In the genomic region with DNA sequence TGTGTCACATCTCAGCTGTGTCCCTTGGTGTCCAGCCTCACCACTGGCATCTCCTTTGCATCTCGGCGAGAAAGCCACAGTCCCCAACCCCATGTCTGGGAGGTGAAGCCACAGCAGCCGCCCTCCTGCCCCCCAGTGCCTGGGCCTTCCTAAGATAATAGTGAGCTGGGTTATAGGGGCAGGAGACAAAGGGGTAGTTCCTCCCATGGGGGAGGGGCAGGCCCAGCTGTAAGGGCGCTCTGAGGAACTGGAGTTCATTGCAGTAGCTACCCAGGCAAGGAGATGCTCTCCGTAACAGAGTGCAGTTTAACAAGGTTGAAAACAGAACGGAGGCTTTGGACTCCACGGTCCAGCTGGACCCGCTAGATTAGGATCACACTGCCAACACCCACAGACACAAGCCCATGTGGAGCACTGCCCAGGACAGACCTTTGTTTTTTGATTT, we compare ENCODE assay signal across 16 mouse cellular contexts.
DNase-seq lines count a peak whose midpoint lies in the region; ATAC-seq lines count a peak whose summit lies in the region.
"Had no signal": no experiment of that assay in that cellular context is flagged by ENCODE, and none has a peak within 500 bp of the region (broad histone marks: within the 10 kb centered on the region; RNA-seq: fewer than 3 reads in every experiment).

No protein-coding gene starts in this region.

- H3K4me1 ChIP-seq in kidney, embryonic 14.5 days (ENCODE audit: control insufficient read depth, insufficient read depth, low read length): peaks cover 14% of the 10 kb centered on the region; the same call in 1 of the 2 replicates
- peaks cover 32% of the 10 kb centered on the region for H3K4me1 ChIP-seq in kidney, embryonic 15.5 days
- peaks cover 38% of the 10 kb centered on the region for H3K4me1 ChIP-seq in hindbrain, embryonic 10.5 days (replicated peaks)
- peaks cover 19% of the 10 kb centered on the region for H3K4me1 ChIP-seq in midbrain, embryonic 12.5 days

- intact Hi-C loops in heart, postnatal 10 days (cut with DNase I): no loop called here

- H3K9ac ChIP-seq in kidney, embryonic 14.5 days (ENCODE audit: low read depth, low read length): no peak overlapping the region
- H3K9ac ChIP-seq in kidney, embryonic 15.5 days: no peak overlapping the region
- no peak overlapping the region for H3K9ac ChIP-seq in midbrain, embryonic 12.5 days (replicated peaks)
- H3K9ac ChIP-seq: stomach, embryonic 15.5 days had no signal

- H3K4me2 ChIP-seq in kidney, embryonic 14.5 days (replicated peaks; ENCODE audit: low read depth, low read length): no peak overlapping the region
- H3K4me2 ChIP-seq in kidney, embryonic 15.5 days: no peak overlapping the region
- H3K4me2 ChIP-seq in midbrain, embryonic 12.5 days (replicated peaks): peak overlapping the region; percentile 26; the same call in 1 of the 2 replicates
- H3K4me2 ChIP-seq: stomach, embryonic 15.5 days had no signal

- peak; percentile 65 for ATAC-seq in kidney, embryonic 14.5 days (ENCODE audit: low FRiP score, low TSS enrichment)
- ATAC-seq in kidney, embryonic 15.5 days (replicated peaks; ENCODE audit: low FRiP score): no peak
- peak; percentile 38; the same call in 1 of the 2 replicates for ATAC-seq in midbrain, embryonic 12.5 days (ENCODE audit: low FRiP score, low read depth)
- ATAC-seq in monocyte, adult 5-6 weeks (replicated peaks; ENCODE audit: insufficient number of reproducible peaks, low FRiP score, low TSS enrichment, poor library complexity, severe bottlenecking): no peak
- ATAC-seq: Patski had no signal

- WGBS in kidney, embryonic 14.5 days: 7% methylated on average over 8 of the region's 8 CpGs
- WGBS in kidney, embryonic 15.5 days: 11% methylated on average over 8 of the region's 8 CpGs
- 9% methylated on average over 8 of the region's 8 CpGs for whole genome bisulfite sequencing in hindbrain, embryonic 10.5 days
- 8% methylated on average over 8 of the region's 8 CpGs for WGBS in midbrain, embryonic 12.5 days

- H3K27ac ChIP-seq in kidney, embryonic 14.5 days (ENCODE audit: low read depth, low read length): no peak overlapping the region; the same call in 1 of the 2 replicates
- H3K27ac ChIP-seq in kidney, embryonic 15.5 days: no peak overlapping the region
- H3K27ac ChIP-seq in hindbrain, embryonic 10.5 days: peak overlapping the region; percentile 90
- H3K27ac ChIP-seq in midbrain, embryonic 12.5 days (replicated peaks): peak overlapping the region; percentile 65
- H3K27ac ChIP-seq: left cerebral cortex, adult 2 months; stomach, embryonic 15.5 days had no signal

- H3K9me3 ChIP-seq in kidney, embryonic 14.5 days (ENCODE audit: control insufficient read depth, low read length): no peaks in the 10 kb centered on the region
- 0 out of 2 replicates have a peak, but pooled peaks cover 3% of the 10 kb centered on the region for H3K9me3 ChIP-seq in kidney, embryonic 15.5 days (replicated peaks)
- H3K9me3 ChIP-seq in hindbrain, embryonic 10.5 days: peaks cover 6% of the 10 kb centered on the region
- peaks cover 2% of the 10 kb centered on the region; the same call in 1 of the 2 replicates for H3K9me3 ChIP-seq in midbrain, embryonic 12.5 days
- H3K9me3 ChIP-seq: stomach, embryonic 15.5 days had no signal

- no peaks in the 10 kb centered on the region for H3K36me3 ChIP-seq in kidney, embryonic 14.5 days (ENCODE audit: control insufficient read depth, insufficient read depth, low read length)
- H3K36me3 ChIP-seq in kidney, embryonic 15.5 days: no peaks in the 10 kb centered on the region
- no peaks in the 10 kb centered on the region for H3K36me3 ChIP-seq in hindbrain, embryonic 10.5 days
- no peaks in the 10 kb centered on the region for H3K36me3 ChIP-seq in midbrain, embryonic 12.5 days
- H3K36me3 ChIP-seq: stomach, embryonic 15.5 days had no signal

- no peaks in the 10 kb centered on the region for H3K27me3 ChIP-seq in kidney, embryonic 14.5 days (ENCODE audit: control insufficient read depth, insufficient read depth, low read length)
- H3K27me3 ChIP-seq in kidney, embryonic 15.5 days: 0 out of 2 replicates have a peak, but pooled peaks cover 16% of the 10 kb centered on the region
- H3K27me3 ChIP-seq in hindbrain, embryonic 10.5 days (ENCODE audit: insufficient read depth, poor library complexity, severe bottlenecking): no peaks in the 10 kb centered on the region
- no peaks in the 10 kb centered on the region for H3K27me3 ChIP-seq in midbrain, embryonic 12.5 days
- H3K27me3 ChIP-seq: Patski; stomach, embryonic 15.5 days had no signal

- DNase-seq in embryo, embryonic 10 days (ENCODE audit: low spot score): peak; percentile 72
- peak; percentile 70 for DNase-seq in hindbrain, embryonic 10.5 days (ENCODE audit: low spot score)
- no peak for DNase-seq in heart, postnatal 10 days
- no peak for DNase-seq in gastrocnemius, adult 18-20 months (ENCODE audit: low spot score)
- DNase-seq: B cell, adult 2 months; cerebellum, adult 9-11 months; heart, adult 11 months; right cerebral cortex, postnatal 14 days had no signal

- no peak overlapping the region for H3K4me3 ChIP-seq in kidney, embryonic 14.5 days (ENCODE audit: low read length)
- no peak overlapping the region for H3K4me3 ChIP-seq in kidney, embryonic 15.5 days (replicated peaks)
- peak overlapping the region; percentile 40 for H3K4me3 ChIP-seq in hindbrain, embryonic 10.5 days
- no peak overlapping the region for H3K4me3 ChIP-seq in midbrain, embryonic 12.5 days
- H3K4me3 ChIP-seq: left cerebral cortex, adult 2 months; myocyte; stomach, embryonic 15.5 days had no signal

Comparison
In these comparisons a context has a peak if more than half of its experiments do, and no peak if none do; other contexts are left out.
1. ATAC-seq: peak in kidney, embryonic 14.5 days (single experiment) and midbrain, embryonic 12.5 days (single experiment); none in kidney, embryonic 15.5 days (single experiment) and monocyte, adult 5-6 weeks (single experiment).
2. H3K27ac ChIP-seq: peak in hindbrain, embryonic 10.5 days (single experiment) and midbrain, embryonic 12.5 days (single experiment); none in kidney, embryonic 14.5 days (single experiment) and kidney, embryonic 15.5 days (single experiment).
3. DNase-seq: peak in embryo, embryonic 10 days (single experiment) and hindbrain, embryonic 10.5 days (single experiment); none in heart, postnatal 10 days (0 of 2) and gastrocnemius, adult 18-20 months (single experiment).